Mouse (Mus musculus): ENCODE results near the gene Hdac10. TPM values are rescaled to one million over a fixed set of nuclear protein-coding genes. Genes with fewer than 3 reads are reported as not detected.

The Hdac10 gene
- total RNA-seq, 2 experiments from 2014 or later: 14.6 to 14.9 TPM

- no peak for DNase-seq (ENCODE audit: low spot score in 2 of 2)
Observed at GRCm38 (mm10) chr15:89078208-89078836, 50.2 kb downstream of the Hdac10 start.

DNA sequence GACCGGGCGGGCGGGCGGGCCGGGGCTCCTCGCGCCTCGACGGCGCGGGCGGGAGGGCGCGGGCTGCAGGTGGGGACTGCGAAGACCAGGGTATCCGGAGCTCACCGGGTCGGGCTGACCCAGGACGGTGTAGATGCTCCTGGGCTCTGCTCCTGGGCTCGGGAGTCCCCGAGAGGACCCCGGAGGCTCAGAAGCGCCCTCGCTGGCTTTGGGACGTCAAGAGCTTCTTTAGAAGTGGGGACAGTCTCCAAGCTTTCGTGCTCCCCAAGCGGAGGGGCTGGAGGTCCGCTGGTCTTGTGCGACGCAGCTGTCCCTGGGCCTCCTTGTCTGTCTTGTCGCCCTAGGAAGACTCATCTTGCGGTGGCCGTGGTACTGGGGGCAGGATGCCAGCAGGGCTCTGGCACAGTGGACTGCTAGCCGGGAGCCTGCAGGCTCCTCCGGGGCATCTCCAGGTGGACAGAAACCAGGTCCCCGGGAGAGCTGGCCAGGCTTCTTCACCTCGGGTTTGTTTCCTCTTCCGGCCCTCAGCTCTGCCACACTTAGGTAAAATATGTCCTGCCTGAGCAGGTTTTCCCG, 52.3 kb downstream of the Hdac10 start:
- DNase-seq (ENCODE audit: low spot score in 2 of 2): peak; percentile 58 to 59

- DNase-seq (ENCODE audit: low spot score in 2 of 2): peak; percentile 82 to 86
Observed at GRCm38 (mm10) chr15:89075478-89076147, 52.9 kb downstream of the Hdac10 start.

GRCm38 (mm10) chr15:89074613-89075477, 53.7 kb downstream of the Hdac10 start, which contains the start of gene Trabd:
Trabd (plus strand) TSS chr15:89075124.
- DNase-seq (ENCODE audit: low spot score in 2 of 2): peak in 1 of 2 experiments; percentile 40

GRCm38 (mm10) chr15:89073993-89074603, 54.4 kb downstream of the Hdac10 start:
- no peak for DNase-seq (ENCODE audit: low spot score in 2 of 2)

Small RNA genes within 50 kb of the gene (microRNA-seq; reads per million reads assigned to microRNA genes)
- 0 to 2.0 reads per million in 2 experiments for gene Mir7118

Other genes starting within 250 kb of the Hdac10 start
- 1 to 10 TPM; 2.0 to 2.9 TPM for gene Ttll8, start 174.3 kb downstream of the Hdac10 start, total RNA-seq (2021)
- gene Mlc1, start 149.7 kb downstream of the Hdac10 start, total RNA-seq (2021): 100 to 1,000 TPM; 132 to 137 TPM
- not detected for gene Mov10l1, start 145.8 kb downstream of the Hdac10 start, total RNA-seq (2021)
- 100 to 1,000 TPM; 131 to 143 TPM for gene Panx2, start 69.0 kb downstream of the Hdac10 start, total RNA-seq (2021)
- 10 to 100 TPM; 20.7 to 21.3 TPM for gene Trabd, start 53.6 kb downstream of the Hdac10 start, total RNA-seq (2021)
- 10 to 100 TPM; 20.8 to 20.9 TPM for gene Selenoo, start 39.6 kb downstream of the Hdac10 start, total RNA-seq (2021)
- 10 to 100 TPM; 28.1 to 28.9 TPM for gene Tubgcp6, start 5.6 kb downstream of the Hdac10 start, total RNA-seq (2021)
- gene Mapk12, start 12.0 kb upstream of the Hdac10 start, total RNA-seq (2021): 1 to 10 TPM; 3.5 to 5.4 TPM
- 10 to 100 TPM; 23.2 to 24.9 TPM for gene Mapk11, start 20.9 kb upstream of the Hdac10 start, total RNA-seq (2021)
- gene Plxnb2, start 52.1 kb upstream of the Hdac10 start, total RNA-seq (2021): 10 to 100 TPM; 60.1 to 74.0 TPM
- 10 to 100 TPM; 29.9 to 35.5 TPM for gene Dennd6b, start 67.8 kb upstream of the Hdac10 start, total RNA-seq (2021)
- 100 to 1,000 TPM; 157 to 167 TPM for gene Ppp6r2, start 82.9 kb upstream of the Hdac10 start, total RNA-seq (2021)
- 100 to 1,000 TPM; 248 to 274 TPM for gene Sbf1, start 186.6 kb upstream of the Hdac10 start, total RNA-seq (2021)
- gene Adm2, start 194.0 kb upstream of the Hdac10 start, total RNA-seq (2021): not detected
- not detected for gene Miox, start 205.7 kb upstream of the Hdac10 start, total RNA-seq (2021)
- 10 to 100 TPM; 22.8 to 24.2 TPM for gene Lmf2, start 227.0 kb upstream of the Hdac10 start, total RNA-seq (2021)
- gene Ncaph2, start 227.0 kb upstream of the Hdac10 start, total RNA-seq (2021): 10 to 100 TPM; 75.5 to 79.0 TPM
- 10 to 100 TPM; 28.9 to 29.9 TPM for gene Sco2, start 245.1 kb upstream of the Hdac10 start, total RNA-seq (2021)
- gene Tymp, start 248.3 kb upstream of the Hdac10 start, total RNA-seq (2021): 1 to 10 TPM; 1.3 to 1.6 TPM